ENCODE assay signal across 8 mouse cellular contexts in the genomic region with DNA sequence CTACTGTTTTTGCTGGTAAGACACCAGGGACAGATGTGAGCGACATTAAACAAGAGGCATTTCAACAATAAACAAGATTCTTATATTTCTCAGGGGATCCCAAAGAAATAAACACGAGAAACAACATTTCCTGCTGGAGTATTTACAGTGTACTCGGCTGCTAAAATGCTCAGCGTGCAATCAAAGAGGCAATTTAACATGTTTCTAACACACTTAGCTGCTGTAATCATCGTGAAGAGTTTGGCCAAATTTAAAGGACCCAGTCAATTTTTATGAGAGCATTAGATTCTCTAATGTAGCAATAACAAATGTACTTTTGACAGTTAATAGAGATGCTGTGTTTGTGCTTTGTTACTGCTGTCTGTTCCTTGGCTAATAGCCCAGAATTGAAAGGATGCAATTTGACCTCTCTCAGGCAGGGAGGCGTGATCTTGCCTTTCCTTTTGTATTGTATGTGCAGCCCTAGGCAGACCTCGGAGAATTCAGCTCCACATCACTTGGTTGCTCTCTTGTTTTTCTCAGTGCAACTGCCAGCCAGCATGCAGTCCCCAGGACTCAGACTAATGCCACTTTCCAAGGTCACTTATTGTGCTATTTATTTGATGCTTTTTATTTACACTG. TPM values are rescaled to one million over a fixed set of nuclear protein-coding genes. Genes with fewer than 3 reads are reported as not detected.
A peak's percentile ranks its signal among the peaks of the same experiment; 100 is the strongest.
DNase-seq lines count a peak whose midpoint lies in the region; TF ChIP-seq lines count a peak whose summit lies in the region.

No protein-coding gene starts in this region.

- peaks cover 20% of the 10 kb centered on the region for H3K36me3 ChIP-seq in hindbrain, embryonic 10.5 days

- H3K4me3 ChIP-seq in hindbrain, embryonic 10.5 days = no peak overlapping the region

- H3K9me3 ChIP-seq in hindbrain, embryonic 10.5 days = no peaks in the 10 kb centered on the region

- H3K27ac ChIP-seq in hindbrain, embryonic 10.5 days = peak overlapping the region; percentile 41; the same call in 1 of the 2 replicates

- DNase-seq in 416B (ENCODE audit: low read depth) = peak; percentile 73
- DNase-seq in brain, embryonic 14.5 days (ENCODE audit: low read depth) = peak; percentile 87
- peak; percentile 32 for DNase-seq in hindbrain, embryonic 10.5 days (ENCODE audit: low spot score)
- peak; percentile 63 for DNase-seq in lung, postnatal 10 days
- DNase-seq in thymus, postnatal 4 days = no peak
- DNase-seq in thymus, postnatal 0 days (ENCODE audit: low spot score) = no peak
- DNase-seq in frontal cortex, postnatal 14 days (ENCODE audit: low spot score in 2 of 2) = no peak
- DNase-seq in gastrocnemius, postnatal 25 days = no peak

- TF ChIP-seq CTCF in brain, embryonic 14.5 days (IDR thresholded peaks at IDR 0.05; ENCODE audit: borderline replicate concordance, extremely low read depth, insufficient read depth, insufficient read length) = no peak

- TF ChIP-seq POLR2A in brain, embryonic 14.5 days (IDR thresholded peaks at IDR 0.05; ENCODE audit: borderline replicate concordance, extremely low read depth, insufficient read depth, insufficient read length, poor library complexity, severe bottlenecking) = no peak

- WGBS in hindbrain, embryonic 10.5 days = 42% methylated on average over 7 of the region's 7 CpGs

- peaks cover 15% of the 10 kb centered on the region for H3K4me1 ChIP-seq in hindbrain, embryonic 10.5 days (replicated peaks)

- no peaks in the 10 kb centered on the region for H3K27me3 ChIP-seq in hindbrain, embryonic 10.5 days (ENCODE audit: insufficient read depth, poor library complexity, severe bottlenecking)

RNA-seq across cellular contexts. Expression of a gene that starts 35.9 kb away (rescaled TPM):
- 31.3 and 32.8 TPM in 2 replicates for polyA plus RNA-seq in brain, embryonic 14.5 days (2012; rRNA removed)
- polyA plus RNA-seq in hindbrain, embryonic 10.5 days (2016; fragmentation: Nextera tagmentation; extraction: Ambion mirVana) = 86.7 and 103 TPM in 2 replicates
- 83.7 and 93.0 TPM in 2 replicates for polyA plus RNA-seq in thymus, postnatal 0 days (2015; fragmentation: Nextera tagmentation; extraction: Ambion mirVana)
- 1 to 10 TPM; 2.7 to 4.2 TPM for total RNA-seq in gastrocnemius, postnatal 25 days (2021)

RNA-seq across cellular contexts. Expression of a gene that starts 40.1 kb away (rescaled TPM):
- polyA plus RNA-seq in brain, embryonic 14.5 days (2012; rRNA removed) = 9.3 and 16.0 TPM in 2 replicates
- 14.4 and 14.6 TPM in 2 replicates for polyA plus RNA-seq in hindbrain, embryonic 10.5 days (2016; fragmentation: Nextera tagmentation; extraction: Ambion mirVana)
- polyA plus RNA-seq in thymus, postnatal 0 days (2015; fragmentation: Nextera tagmentation; extraction: Ambion mirVana) = 14.5 and 16.8 TPM in 2 replicates
- 1 to 10 TPM; 2.7 to 4.4 TPM for total RNA-seq in gastrocnemius, postnatal 25 days (2021)

Comparison
In these comparisons a context has a peak if more than half of its experiments do, and no peak if none do; other contexts are left out.
1. DNase-seq: peak in 416B (single experiment), brain, embryonic 14.5 days (single experiment), hindbrain, embryonic 10.5 days (single experiment) and lung, postnatal 10 days (single experiment); none in thymus, postnatal 4 days (single experiment), thymus, postnatal 0 days (single experiment), frontal cortex, postnatal 14 days (0 of 2) and gastrocnemius, postnatal 25 days (single experiment).